Mouse (Mus musculus): Measurements from ENCODE around the gene Aurkaip1. TPM values are rescaled to one million over a fixed set of nuclear protein-coding genes. Genes with fewer than 3 reads are reported as not detected.

Aurkaip1 gene
- polyA plus RNA-seq, 1 experiment from 2014 or later, result 91.8 TPM

GRCm38 (mm10) chr4:155833836-155834235 lies 2.8 kb downstream of the Aurkaip1 start:
- peaks cover 24% of the 10 kb centered on the region for H3K4me1 ChIP-seq (ENCODE audit: control insufficient read depth, low read depth, low read length)
- 38% methylated on average over 2 of the region's 2 CpGs for WGBS (ENCODE audit: insufficient replicate concordance)
- no peak overlapping the region for H3K9ac ChIP-seq (ENCODE audit: low read depth, low read length)
- H3K4me3 ChIP-seq (ENCODE audit: low read depth, low read length), result no peak overlapping the region
- H3K27ac ChIP-seq (ENCODE audit: low read length), result no peak overlapping the region
- H3K36me3 ChIP-seq (ENCODE audit: control insufficient read depth, insufficient read depth), result no peaks in the 10 kb centered on the region
- no peaks in the 10 kb centered on the region for H3K9me3 ChIP-seq (replicated peaks; ENCODE audit: control insufficient read depth, low read length)
- no peak for ATAC-seq (ENCODE audit: low read depth)
- H3K4me2 ChIP-seq (ENCODE audit: low read depth, low read length), result no peak overlapping the region
- no peaks in the 10 kb centered on the region; the same call in 1 of the 2 replicates for H3K27me3 ChIP-seq (ENCODE audit: control insufficient read depth, insufficient read depth, low read depth, low read length)

- H3K4me2 ChIP-seq (ENCODE audit: low read depth, low read length), result no peak overlapping the region
- H3K4me1 ChIP-seq (ENCODE audit: control insufficient read depth, low read depth, low read length), result peaks cover 29% of the 10 kb centered on the region
- peaks cover 20% of the 10 kb centered on the region for H3K27me3 ChIP-seq (ENCODE audit: control insufficient read depth, insufficient read depth, low read depth, low read length)
- whole genome bisulfite sequencing (ENCODE audit: insufficient replicate concordance), result 33% methylated on average over 11 of the region's 11 CpGs
- no peaks in the 10 kb centered on the region for H3K36me3 ChIP-seq (ENCODE audit: control insufficient read depth, insufficient read depth)
- peak overlapping the region; percentile 41; the same call in 1 of the 2 replicates for H3K27ac ChIP-seq (ENCODE audit: low read length)
- no peak overlapping the region for H3K4me3 ChIP-seq (ENCODE audit: low read depth, low read length)
- H3K9me3 ChIP-seq (replicated peaks; ENCODE audit: control insufficient read depth, low read length), result no peaks in the 10 kb centered on the region
- no peak overlapping the region for H3K9ac ChIP-seq (ENCODE audit: low read depth, low read length)
- ATAC-seq (ENCODE audit: low read depth), result no peak
Observed at GRCm38 (mm10) chr4:155837404-155838010, 6.4 kb downstream of the Aurkaip1 start.

GRCm38 (mm10) chr4:155838187-155839153 lies 7.4 kb downstream of the Aurkaip1 start:
- H3K4me3 ChIP-seq (ENCODE audit: low read depth, low read length), result no peak overlapping the region
- no peak overlapping the region for H3K9ac ChIP-seq (ENCODE audit: low read depth, low read length)
- H3K4me2 ChIP-seq (ENCODE audit: low read depth, low read length), result no peak overlapping the region
- peaks cover 25% of the 10 kb centered on the region for H3K27me3 ChIP-seq (ENCODE audit: control insufficient read depth, insufficient read depth, low read depth, low read length)
- H3K4me1 ChIP-seq (ENCODE audit: control insufficient read depth, low read depth, low read length), result peaks cover 23% of the 10 kb centered on the region
- WGBS (ENCODE audit: insufficient replicate concordance), result 40% methylated on average over 8 of the region's 8 CpGs
- no peak for ATAC-seq (ENCODE audit: low read depth)
- H3K36me3 ChIP-seq (ENCODE audit: control insufficient read depth, insufficient read depth), result no peaks in the 10 kb centered on the region
- peak overlapping the region; percentile 41; the same call in 1 of the 2 replicates for H3K27ac ChIP-seq (ENCODE audit: low read length)
- H3K9me3 ChIP-seq (replicated peaks; ENCODE audit: control insufficient read depth, low read length), result no peaks in the 10 kb centered on the region

- Histone ChIP-seq H3K9me3 (replicated peaks; ENCODE audit: control insufficient read depth, low read length) (no peaks in the 10 kb centered on the region), H3K4me1 (ENCODE audit: control insufficient read depth, low read depth, low read length) (peaks cover 17% of the 10 kb centered on the region), H3K27me3 (ENCODE audit: control insufficient read depth, insufficient read depth, low read depth, low read length) (peaks cover 25% of the 10 kb centered on the region), H3K9ac (ENCODE audit: low read depth, low read length) (peak within 1 kb of the TSS; percentile 35), H3K4me2 (ENCODE audit: low read depth, low read length) (peak within 1 kb of the TSS; percentile 78), H3K27ac (ENCODE audit: low read length) (peak within 1 kb of the TSS; percentile 12; the same call in 1 of the 2 replicates), H3K36me3 (ENCODE audit: control insufficient read depth, insufficient read depth) (no peaks in the 10 kb centered on the region), H3K4me3 (ENCODE audit: low read depth, low read length) (peak within 1 kb of the TSS; percentile 60)
- ATAC-seq (ENCODE audit: low read depth), result peak; percentile 56
- WGBS (ENCODE audit: insufficient replicate concordance), result 24% methylated on average over 16 of the region's 16 CpGs
Observed at GRCm38 (mm10) chr4:155839483-155839910, 8.4 kb downstream of the Aurkaip1 start, which contains the start of gene Mxra8. Gene Mxra8, plus strand, starts transcription at chr4:155839680.

- peak overlapping the region; percentile 60 for H3K4me3 ChIP-seq (ENCODE audit: low read depth, low read length)
- peak overlapping the region; percentile 12; the same call in 1 of the 2 replicates for H3K27ac ChIP-seq (ENCODE audit: low read length)
- WGBS (ENCODE audit: insufficient replicate concordance), result 25% methylated on average over 8 of the region's 8 CpGs
- peak overlapping the region; percentile 78 for H3K4me2 ChIP-seq (ENCODE audit: low read depth, low read length)
- H3K27me3 ChIP-seq (ENCODE audit: control insufficient read depth, insufficient read depth, low read depth, low read length), result peaks cover 25% of the 10 kb centered on the region
- H3K9me3 ChIP-seq (replicated peaks; ENCODE audit: control insufficient read depth, low read length), result no peaks in the 10 kb centered on the region
- H3K4me1 ChIP-seq (ENCODE audit: control insufficient read depth, low read depth, low read length), result peaks cover 17% of the 10 kb centered on the region
- ATAC-seq (ENCODE audit: low read depth), result no peak
- H3K36me3 ChIP-seq (ENCODE audit: control insufficient read depth, insufficient read depth), result no peaks in the 10 kb centered on the region
- peak overlapping the region; percentile 35 for H3K9ac ChIP-seq (ENCODE audit: low read depth, low read length)
Observed at GRCm38 (mm10) chr4:155840076-155841002, 9.3 kb downstream of the Aurkaip1 start.

GRCm38 (mm10) chr4:155841003-155841454 lies 10.0 kb downstream of the Aurkaip1 start:
- H3K4me2 ChIP-seq (ENCODE audit: low read depth, low read length), result peak overlapping the region; percentile 78
- H3K9me3 ChIP-seq (replicated peaks; ENCODE audit: control insufficient read depth, low read length), result no peaks in the 10 kb centered on the region
- H3K36me3 ChIP-seq (ENCODE audit: control insufficient read depth, insufficient read depth), result no peaks in the 10 kb centered on the region
- peak overlapping the region; percentile 60 for H3K4me3 ChIP-seq (ENCODE audit: low read depth, low read length)
- peak overlapping the region; percentile 35 for H3K9ac ChIP-seq (ENCODE audit: low read depth, low read length)
- H3K4me1 ChIP-seq (ENCODE audit: control insufficient read depth, low read depth, low read length), result peaks cover 17% of the 10 kb centered on the region
- no peak overlapping the region for H3K27ac ChIP-seq (ENCODE audit: low read length)
- under 1% methylated on average over 32 of the region's 32 CpGs for WGBS (ENCODE audit: insufficient replicate concordance)
- peaks cover 25% of the 10 kb centered on the region for H3K27me3 ChIP-seq (ENCODE audit: control insufficient read depth, insufficient read depth, low read depth, low read length)
- ATAC-seq (ENCODE audit: low read depth), result peak; percentile 76

GRCm38 (mm10) chr4:155841651-155842270 lies 10.7 kb downstream of the Aurkaip1 start:
- Histone ChIP-seq H3K9me3 (replicated peaks; ENCODE audit: control insufficient read depth, low read length) (no peaks in the 10 kb centered on the region), H3K9ac (ENCODE audit: low read depth, low read length) (no peak overlapping the region), H3K27me3 (ENCODE audit: control insufficient read depth, insufficient read depth, low read depth, low read length) (peaks cover 25% of the 10 kb centered on the region), H3K4me1 (ENCODE audit: control insufficient read depth, low read depth, low read length) (peaks cover 21% of the 10 kb centered on the region), H3K27ac (ENCODE audit: low read length) (no peak overlapping the region), H3K4me2 (ENCODE audit: low read depth, low read length) (peak overlapping the region; percentile 78), H3K36me3 (ENCODE audit: control insufficient read depth, insufficient read depth) (no peaks in the 10 kb centered on the region), H3K4me3 (ENCODE audit: low read depth, low read length) (peak overlapping the region; percentile 60; the same call in 1 of the 2 replicates)
- WGBS (ENCODE audit: insufficient replicate concordance), result 48% methylated on average over 38 of the region's 38 CpGs
- ATAC-seq (ENCODE audit: low read depth), result no peak

GRCm38 (mm10) chr4:155843231-155843630 lies 12.2 kb downstream of the Aurkaip1 start:
- Histone ChIP-seq H3K27ac (ENCODE audit: low read length) (no peak overlapping the region), H3K4me1 (ENCODE audit: control insufficient read depth, low read depth, low read length) (peaks cover 29% of the 10 kb centered on the region), H3K9ac (ENCODE audit: low read depth, low read length) (no peak overlapping the region), H3K9me3 (replicated peaks; ENCODE audit: control insufficient read depth, low read length) (no peaks in the 10 kb centered on the region), H3K4me2 (ENCODE audit: low read depth, low read length) (no peak overlapping the region), H3K4me3 (ENCODE audit: low read depth, low read length) (no peak overlapping the region), H3K27me3 (ENCODE audit: control insufficient read depth, insufficient read depth, low read depth, low read length) (peaks cover 25% of the 10 kb centered on the region), H3K36me3 (ENCODE audit: control insufficient read depth, insufficient read depth) (no peaks in the 10 kb centered on the region)
- WGBS (ENCODE audit: insufficient replicate concordance), result 74% methylated on average over 5 of the region's 5 CpGs
- ATAC-seq (ENCODE audit: low read depth), result no peak

Measured in liver, embryonic 16.5 days (tissue).